Mouse (Mus musculus): ENCODE results near the gene Gab1. TPM values are rescaled to one million over a fixed set of nuclear protein-coding genes. Genes with fewer than 3 reads are reported as not detected.

Gab1 gene
- total and polyA plus RNA-seq, 3 experiments: 32.6 to 40.2 (median 38.3) TPM

GRCm38 (mm10) chr8:80830141-80830540 lies 50.2 kb downstream of the Gab1 start:
- peaks cover 26% of the 10 kb centered on the region for H3K4me1 ChIP-seq (ENCODE audit: control insufficient read depth, insufficient read depth, low read length)
- TF ChIP-seq EP300 (IDR thresholded peaks at IDR 0.05; ENCODE audit: insufficient read depth, low read depth, low read length) (no peak), CTCF (IDR thresholded peaks at IDR 0.05) (no peak), POLR2A (IDR thresholded peaks at IDR 0.05; ENCODE audit: insufficient read depth, low read depth, low read length) (no peak)
- DNase-seq: no peak
- peaks cover 11% of the 10 kb centered on the region for H3K36me3 ChIP-seq (ENCODE audit: control insufficient read depth, insufficient read depth, low read length)
- no peaks in the 10 kb centered on the region for H3K27me3 ChIP-seq (ENCODE audit: control insufficient read depth, insufficient read depth, low read length)
- peak overlapping the region; percentile 63 for H3K27ac ChIP-seq
- 21% methylated on average over 7 of the region's 7 CpGs for WGBS
- intact Hi-C loops (cut with DNase I): no loop called here
- H3K9ac ChIP-seq (ENCODE audit: low read depth, low read length): no peak overlapping the region
- H3K79me2 ChIP-seq (replicated peaks; ENCODE audit: control insufficient read depth, insufficient read depth, low read length): peaks cover 7% of the 10 kb centered on the region
- no peak overlapping the region for H3K4me3 ChIP-seq

- no peak for TF ChIP-seq CTCF (IDR thresholded peaks at IDR 0.05)
- no peak for TF ChIP-seq POLR2A (IDR thresholded peaks at IDR 0.05; ENCODE audit: insufficient read depth, low read depth, low read length)
- TF ChIP-seq EP300 (IDR thresholded peaks at IDR 0.05; ENCODE audit: insufficient read depth, low read depth, low read length): no peak
- peaks cover 8% of the 10 kb centered on the region for H3K79me2 ChIP-seq (replicated peaks; ENCODE audit: control insufficient read depth, insufficient read depth, low read length)
- H3K27me3 ChIP-seq (ENCODE audit: control insufficient read depth, insufficient read depth, low read length): no peaks in the 10 kb centered on the region
- 56% methylated on average over 7 of the region's 7 CpGs for WGBS
- H3K36me3 ChIP-seq (ENCODE audit: control insufficient read depth, insufficient read depth, low read length): peaks cover 10% of the 10 kb centered on the region; the same call in 1 of the 2 replicates
- peaks cover 25% of the 10 kb centered on the region for H3K4me1 ChIP-seq (ENCODE audit: control insufficient read depth, insufficient read depth, low read length)
- no peak overlapping the region for H3K4me3 ChIP-seq
- peak in 1 of 2 experiments; percentile 50 for DNase-seq
- H3K27ac ChIP-seq: peak overlapping the region; percentile 59
- intact Hi-C loops (cut with DNase I): no loop called here
- H3K9ac ChIP-seq (ENCODE audit: low read depth, low read length): no peak overlapping the region
These were observed 53.3 kb downstream of the Gab1 start for GRCm38 (mm10) chr8:80826996-80827395.

DNA sequence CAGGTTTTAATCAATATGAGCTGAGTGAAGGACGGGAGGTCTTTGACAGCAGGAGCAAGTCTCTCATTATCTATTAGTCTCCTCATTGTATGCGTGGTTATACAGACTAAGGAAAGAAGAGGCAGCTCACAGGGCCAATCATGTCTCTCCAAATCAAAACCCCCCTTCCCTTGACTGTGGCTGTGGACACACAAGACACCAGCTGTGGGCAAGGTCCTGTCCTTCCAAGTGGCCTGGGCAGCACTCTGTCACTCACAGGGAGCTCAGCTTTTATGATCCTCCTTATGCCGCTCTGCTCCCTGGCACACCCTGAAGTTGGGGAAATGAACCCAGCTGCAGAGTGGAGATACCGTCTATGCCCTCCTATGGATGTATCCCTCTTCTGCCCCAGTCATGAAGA lies 55.2 kb downstream of the Gab1 start:
- Histone ChIP-seq H3K36me3 (ENCODE audit: control insufficient read depth, insufficient read depth, low read length) (peaks cover 13% of the 10 kb centered on the region; the same call in 1 of the 2 replicates), H3K27ac (no peak overlapping the region; the same call in 1 of the 2 replicates), H3K79me2 (replicated peaks; ENCODE audit: control insufficient read depth, insufficient read depth, low read length) (peaks cover 7% of the 10 kb centered on the region), H3K4me1 (ENCODE audit: control insufficient read depth, insufficient read depth, low read length) (peaks cover 19% of the 10 kb centered on the region), H3K27me3 (ENCODE audit: control insufficient read depth, insufficient read depth, low read length) (no peaks in the 10 kb centered on the region), H3K9ac (ENCODE audit: low read depth, low read length) (no peak overlapping the region), H3K4me3 (no peak overlapping the region)
- intact Hi-C loops (cut with DNase I): no loop called here
- WGBS: 66% methylated on average over 4 of the region's 4 CpGs
- DNase-seq: no peak
- TF ChIP-seq CTCF (IDR thresholded peaks at IDR 0.05) (no peak), EP300 (IDR thresholded peaks at IDR 0.05; ENCODE audit: insufficient read depth, low read depth, low read length) (no peak), POLR2A (IDR thresholded peaks at IDR 0.05; ENCODE audit: insufficient read depth, low read depth, low read length) (no peak)

- intact Hi-C loops (cut with DNase I): no loop called here
- 53% methylated on average over 5 of the region's 5 CpGs for WGBS
- Histone ChIP-seq H3K27me3 (ENCODE audit: control insufficient read depth, insufficient read depth, low read length) (no peaks in the 10 kb centered on the region), H3K36me3 (ENCODE audit: control insufficient read depth, insufficient read depth, low read length) (peaks cover 13% of the 10 kb centered on the region; the same call in 1 of the 2 replicates), H3K79me2 (replicated peaks; ENCODE audit: control insufficient read depth, insufficient read depth, low read length) (peaks cover 5% of the 10 kb centered on the region), H3K9ac (ENCODE audit: low read depth, low read length) (no peak overlapping the region), H3K27ac (no peak overlapping the region), H3K4me3 (no peak overlapping the region), H3K4me1 (ENCODE audit: control insufficient read depth, insufficient read depth, low read length) (peaks cover 19% of the 10 kb centered on the region)
- TF ChIP-seq CTCF (IDR thresholded peaks at IDR 0.05) (no peak), POLR2A (IDR thresholded peaks at IDR 0.05; ENCODE audit: insufficient read depth, low read depth, low read length) (no peak), EP300 (IDR thresholded peaks at IDR 0.05; ENCODE audit: insufficient read depth, low read depth, low read length) (no peak)
- no peak for DNase-seq
These were observed 55.9 kb downstream of the Gab1 start for GRCm38 (mm10) chr8:80824426-80824825.

DNA sequence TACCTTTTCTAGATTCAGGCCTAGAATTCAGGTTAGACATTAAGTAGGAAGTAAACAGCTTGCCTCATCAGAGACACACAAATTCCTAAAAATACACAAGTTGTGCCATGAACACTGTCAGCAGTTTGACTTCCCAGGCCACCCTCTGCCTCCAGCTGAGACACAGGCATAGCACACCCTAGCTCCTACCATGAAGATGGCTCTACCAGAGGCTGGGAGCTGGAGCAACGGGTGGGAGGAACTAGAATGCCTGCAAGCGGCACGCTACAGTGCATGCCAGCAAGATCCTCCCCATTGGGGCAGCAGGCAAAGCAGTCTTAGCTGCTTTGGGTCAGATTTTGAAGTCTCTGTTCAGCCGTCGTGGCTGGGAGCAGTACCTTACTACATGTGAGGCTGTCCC lies 57.1 kb downstream of the Gab1 start:
- peaks cover 22% of the 10 kb centered on the region for H3K4me1 ChIP-seq (ENCODE audit: control insufficient read depth, insufficient read depth, low read length)

GRCm38 (mm10) chr8:80821367-80822225 lies 58.7 kb downstream of the Gab1 start:
- intact Hi-C loops (cut with DNase I): no loop called here
- Histone ChIP-seq H3K27ac (peak overlapping the region; percentile 75), H3K79me2 (replicated peaks; ENCODE audit: control insufficient read depth, insufficient read depth, low read length) (peaks cover 4% of the 10 kb centered on the region), H3K36me3 (ENCODE audit: control insufficient read depth, insufficient read depth, low read length) (peaks cover 13% of the 10 kb centered on the region; the same call in 1 of the 2 replicates), H3K4me3 (no peak overlapping the region), H3K4me1 (ENCODE audit: control insufficient read depth, insufficient read depth, low read length) (peaks cover 21% of the 10 kb centered on the region), H3K27me3 (ENCODE audit: control insufficient read depth, insufficient read depth, low read length) (no peaks in the 10 kb centered on the region), H3K9ac (ENCODE audit: low read depth, low read length) (no peak overlapping the region)
- WGBS: 39% methylated on average over 12 of the region's 12 CpGs
- no peak for DNase-seq
- TF ChIP-seq EP300 (IDR thresholded peaks at IDR 0.05; ENCODE audit: insufficient read depth, low read depth, low read length) (no peak), POLR2A (IDR thresholded peaks at IDR 0.05; ENCODE audit: insufficient read depth, low read depth, low read length) (no peak)

More for the DNA sequence above, 57.1 kb downstream of the Gab1 start:
- TF ChIP-seq CTCF (IDR thresholded peaks at IDR 0.05): no peak
- Histone ChIP-seq H3K36me3 (ENCODE audit: control insufficient read depth, insufficient read depth, low read length) (peaks cover 15% of the 10 kb centered on the region; the same call in 1 of the 2 replicates), H3K27ac (peak overlapping the region; percentile 21; the same call in 1 of the 2 replicates), H3K79me2 (replicated peaks; ENCODE audit: control insufficient read depth, insufficient read depth, low read length) (peaks cover 4% of the 10 kb centered on the region), H3K4me3 (no peak overlapping the region), H3K27me3 (ENCODE audit: control insufficient read depth, insufficient read depth, low read length) (no peaks in the 10 kb centered on the region), H3K9ac (ENCODE audit: low read depth, low read length) (no peak overlapping the region)
- intact Hi-C loops (cut with DNase I): no loop called here
- 54% methylated on average over 5 of the region's 5 CpGs for WGBS
- no peak for DNase-seq
